Mouse (Mus musculus): ENCODE results near the gene Crygb.

DNA sequence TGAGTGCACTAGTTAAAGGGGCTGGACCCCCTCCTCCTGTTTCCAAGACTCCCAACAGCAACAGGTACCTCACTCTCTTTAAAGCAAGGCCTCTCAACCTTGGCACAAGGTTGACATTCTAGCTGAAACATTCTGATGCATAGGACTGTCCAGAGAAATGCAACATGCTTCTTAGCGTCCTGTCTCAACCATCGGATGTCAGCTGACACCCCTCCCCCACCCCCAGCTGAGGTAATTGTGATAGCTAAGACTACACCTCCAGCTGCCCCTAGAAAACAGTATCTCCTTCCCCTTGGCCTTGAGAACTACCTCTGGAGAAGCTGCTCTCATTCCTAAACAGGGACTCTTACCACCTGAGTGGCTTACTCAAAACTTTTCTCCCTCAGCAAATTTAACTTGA is 29.9 kb downstream of the Crygb start:
- TF ChIP-seq POLR2A (IDR thresholded peaks at IDR 0.05; ENCODE audit: low read depth, low read length) (no peak), CTCF (conservative IDR thresholded peaks at IDR 0.05; ENCODE audit: insufficient read depth, insufficient read length, low read depth, low read length) (no peak)
